Mouse (Mus musculus): ENCODE results near the gene Lmx1b. TPM values are rescaled to one million over a fixed set of nuclear protein-coding genes. Genes with fewer than 3 reads are reported as not detected.
A peak's percentile ranks its signal among the peaks of the same experiment; 100 is the strongest.

Gene Lmx1b
- polyA plus RNA-seq, 1 experiment from 2014 or later, result not detected

DNA sequence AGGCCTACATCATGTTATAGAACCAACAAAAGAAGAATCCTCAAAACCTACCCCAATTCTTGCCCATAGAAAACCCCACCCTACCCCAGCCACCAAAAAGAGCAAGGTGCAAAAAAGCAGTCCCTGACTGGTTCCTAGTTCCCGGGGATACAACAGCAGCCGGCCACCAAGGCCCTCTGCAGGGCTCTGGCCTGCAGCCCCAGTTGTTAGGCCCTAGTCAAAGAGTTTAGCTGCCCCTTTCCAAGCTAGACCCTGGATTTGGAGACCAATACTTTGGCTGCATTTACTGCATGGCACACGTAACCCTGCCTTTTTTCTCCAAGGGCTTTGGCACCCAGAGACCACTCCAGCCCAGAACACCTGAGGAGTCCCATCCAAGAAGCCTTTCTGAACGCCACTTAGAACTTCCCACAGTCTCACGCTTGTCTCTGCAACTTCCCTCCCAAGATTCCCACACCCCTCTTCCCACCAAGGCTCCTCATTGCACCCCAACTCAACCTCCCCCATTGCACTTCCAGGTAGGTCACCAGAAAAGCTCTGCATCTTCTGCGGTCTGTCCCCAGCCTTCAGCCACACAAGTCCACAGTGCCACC, 2.1 kb downstream of the Lmx1b start:
- H3K4me1 ChIP-seq (replicated peaks; ENCODE audit: control insufficient read depth, insufficient read depth, low read length), result peaks cover 20% of the 10 kb centered on the region
- no peak overlapping the region for H3K9ac ChIP-seq (ENCODE audit: low read length)
- H3K4me3 ChIP-seq (ENCODE audit: low read length), result no peak overlapping the region
- no peak for ATAC-seq (ENCODE audit: low read depth)
- WGBS, result 52% methylated on average over 6 of the region's 6 CpGs
- no peaks in the 10 kb centered on the region for H3K36me3 ChIP-seq (ENCODE audit: control insufficient read depth, insufficient read depth, low read length)
- no peak overlapping the region for H3K4me2 ChIP-seq (ENCODE audit: low read depth, low read length)
- no peaks in the 10 kb centered on the region for H3K9me3 ChIP-seq (ENCODE audit: control insufficient read depth, low read length)
- H3K27ac ChIP-seq (ENCODE audit: low read length), result no peak overlapping the region
- H3K27me3 ChIP-seq (ENCODE audit: control insufficient read depth, insufficient read depth, low read depth, low read length), result peaks cover 97% of the 10 kb centered on the region

DNA sequence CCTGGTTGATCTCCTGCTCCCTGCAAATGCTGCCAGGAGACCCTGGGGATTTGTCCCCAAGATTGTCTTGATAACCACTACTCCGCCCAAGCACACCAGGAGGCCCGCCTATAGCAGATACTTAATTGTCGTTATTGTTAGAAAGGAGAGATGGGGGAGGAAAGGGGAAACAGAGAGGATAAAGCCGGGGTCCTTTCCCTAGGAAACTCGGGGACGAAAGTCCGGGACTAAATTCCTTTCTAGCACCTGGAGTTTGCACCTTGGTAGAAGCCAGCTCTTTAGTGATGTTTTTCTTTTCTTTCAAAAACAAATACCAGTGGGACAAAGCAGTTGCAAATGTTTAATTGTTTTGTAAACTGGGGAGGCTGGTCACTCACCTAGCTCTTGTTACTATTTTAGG, 3.0 kb downstream of the Lmx1b start:
- Histone ChIP-seq H3K27me3 (ENCODE audit: control insufficient read depth, insufficient read depth, low read depth, low read length) (peaks cover 97% of the 10 kb centered on the region), H3K27ac (ENCODE audit: low read length) (no peak overlapping the region), H3K4me3 (ENCODE audit: low read length) (no peak overlapping the region), H3K9me3 (ENCODE audit: control insufficient read depth, low read length) (no peaks in the 10 kb centered on the region), H3K9ac (ENCODE audit: low read length) (no peak overlapping the region), H3K4me2 (ENCODE audit: low read depth, low read length) (no peak overlapping the region), H3K36me3 (ENCODE audit: control insufficient read depth, insufficient read depth, low read length) (no peaks in the 10 kb centered on the region), H3K4me1 (replicated peaks; ENCODE audit: control insufficient read depth, insufficient read depth, low read length) (peaks cover 20% of the 10 kb centered on the region)
- ATAC-seq (ENCODE audit: low read depth), result no peak
- WGBS, result 14% methylated on average over 7 of the region's 7 CpGs

DNA sequence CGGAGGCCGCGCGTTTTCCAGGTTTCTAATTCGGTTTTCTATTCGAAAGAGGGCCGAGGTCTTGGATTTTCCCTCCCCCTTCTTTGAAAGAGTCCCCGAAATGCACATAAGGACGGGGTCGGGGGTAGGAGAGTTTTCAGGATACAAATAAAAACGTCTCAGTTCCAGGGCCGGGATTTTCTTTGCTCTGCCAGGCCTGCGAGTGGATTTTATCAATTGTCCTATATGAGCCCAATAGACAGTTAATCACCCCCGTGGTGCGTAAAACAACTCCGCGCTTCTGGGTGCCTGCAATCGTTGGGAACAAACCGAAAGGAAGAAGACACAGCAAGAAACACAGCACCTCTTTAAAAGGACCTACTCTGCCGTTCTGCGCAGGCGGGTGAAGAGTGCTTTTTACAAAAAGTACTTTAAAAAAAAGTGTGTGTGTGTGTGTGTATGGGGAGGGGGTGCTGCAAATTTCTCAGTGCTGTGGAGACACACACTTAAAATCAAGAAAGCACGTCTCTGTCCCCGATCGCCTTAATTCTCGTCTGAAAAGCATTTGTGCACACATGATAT, 3.6 kb downstream of the Lmx1b start:
- Histone ChIP-seq H3K27ac (ENCODE audit: low read length) (no peak overlapping the region), H3K9ac (ENCODE audit: low read length) (no peak overlapping the region), H3K36me3 (ENCODE audit: control insufficient read depth, insufficient read depth, low read length) (no peaks in the 10 kb centered on the region), H3K4me1 (replicated peaks; ENCODE audit: control insufficient read depth, insufficient read depth, low read length) (peaks cover 21% of the 10 kb centered on the region), H3K27me3 (ENCODE audit: control insufficient read depth, insufficient read depth, low read depth, low read length) (peaks cover 97% of the 10 kb centered on the region), H3K9me3 (ENCODE audit: control insufficient read depth, low read length) (no peaks in the 10 kb centered on the region), H3K4me3 (ENCODE audit: low read length) (peak overlapping the region; percentile 8; the same call in 1 of the 2 replicates), H3K4me2 (ENCODE audit: low read depth, low read length) (no peak overlapping the region)
- WGBS, result 3% methylated on average over 26 of the region's 26 CpGs
- ATAC-seq (ENCODE audit: low read depth), result no peak

DNA sequence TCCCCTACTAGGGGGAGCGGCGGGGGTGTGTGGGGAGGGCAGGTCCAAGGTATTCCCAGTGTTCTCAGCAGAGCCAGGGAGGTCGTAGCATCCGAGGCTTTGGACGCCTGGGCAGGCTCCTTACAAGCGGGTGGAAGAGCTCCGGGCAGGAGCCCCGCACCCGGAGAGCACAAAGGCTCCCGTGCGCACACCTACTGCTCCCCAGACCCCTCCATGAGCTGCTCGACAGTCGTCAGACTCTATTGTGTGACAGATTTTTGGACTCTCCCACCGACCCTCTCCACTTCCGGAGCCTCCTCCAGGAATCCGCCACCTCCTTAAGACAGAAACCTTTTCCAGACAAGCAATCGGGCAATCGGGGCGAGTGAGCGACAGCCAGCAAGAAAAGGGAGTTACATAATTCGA, 4.2 kb downstream of the Lmx1b start:
- H3K9ac ChIP-seq (ENCODE audit: low read length), result no peak overlapping the region
- H3K27ac ChIP-seq (ENCODE audit: low read length), result no peak overlapping the region
- peak overlapping the region; percentile 8; the same call in 1 of the 2 replicates for H3K4me3 ChIP-seq (ENCODE audit: low read length)
- no peak for ATAC-seq (ENCODE audit: low read depth)
- no peaks in the 10 kb centered on the region for H3K9me3 ChIP-seq (ENCODE audit: control insufficient read depth, low read length)
- H3K36me3 ChIP-seq (ENCODE audit: control insufficient read depth, insufficient read depth, low read length), result no peaks in the 10 kb centered on the region
- peaks cover 23% of the 10 kb centered on the region for H3K4me1 ChIP-seq (replicated peaks; ENCODE audit: control insufficient read depth, insufficient read depth, low read length)
- no peak overlapping the region for H3K4me2 ChIP-seq (ENCODE audit: low read depth, low read length)
- whole genome bisulfite sequencing, result 1% methylated on average over 20 of the region's 21 CpGs
- H3K27me3 ChIP-seq (ENCODE audit: control insufficient read depth, insufficient read depth, low read depth, low read length), result peaks cover 97% of the 10 kb centered on the region

DNA sequence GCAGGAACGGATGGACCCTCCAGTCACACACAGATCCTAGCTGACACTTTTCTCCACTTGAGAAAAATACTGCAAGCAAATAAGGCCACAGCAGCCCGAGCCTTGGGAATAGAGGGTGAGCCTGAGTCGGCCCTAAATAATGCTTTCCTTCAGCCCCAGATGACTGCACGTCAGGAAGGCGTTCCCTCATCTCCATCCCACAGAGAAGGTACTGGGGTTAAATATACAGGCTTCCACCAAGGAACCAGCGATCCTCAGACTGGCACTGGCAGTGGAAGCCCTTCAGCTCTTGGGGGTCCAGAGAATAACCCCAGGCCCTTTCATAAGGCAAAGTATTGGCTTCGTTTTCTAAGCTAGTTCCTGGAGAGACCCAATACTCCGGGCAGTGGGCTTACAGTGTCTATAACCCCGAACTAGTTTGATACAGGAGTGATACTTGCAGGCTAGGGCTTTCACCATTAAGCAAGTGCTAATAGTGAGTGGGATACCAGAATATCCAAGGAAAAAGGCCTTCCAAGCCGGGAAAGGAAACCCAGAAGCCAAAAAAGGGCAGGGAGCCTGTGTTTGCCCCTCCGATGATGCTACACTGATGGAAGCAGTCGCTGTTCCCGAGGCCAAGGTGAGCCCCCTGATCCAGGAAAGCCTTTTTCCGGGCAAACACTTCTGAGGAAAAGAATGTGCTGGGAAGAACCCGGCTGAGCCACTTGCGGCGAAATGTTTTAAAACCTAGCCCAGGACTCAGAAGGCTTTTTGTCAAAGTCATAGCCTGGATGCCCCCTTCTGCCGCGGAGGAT, 4.8 kb downstream of the Lmx1b start:
- peaks cover 97% of the 10 kb centered on the region for H3K27me3 ChIP-seq (ENCODE audit: control insufficient read depth, insufficient read depth, low read depth, low read length)
- no peaks in the 10 kb centered on the region for H3K36me3 ChIP-seq (ENCODE audit: control insufficient read depth, insufficient read depth, low read length)
- no peak overlapping the region for H3K4me2 ChIP-seq (ENCODE audit: low read depth, low read length)
- H3K9me3 ChIP-seq (ENCODE audit: control insufficient read depth, low read length), result no peaks in the 10 kb centered on the region
- no peak overlapping the region for H3K27ac ChIP-seq (ENCODE audit: low read length)
- H3K4me1 ChIP-seq (replicated peaks; ENCODE audit: control insufficient read depth, insufficient read depth, low read length), result peaks cover 18% of the 10 kb centered on the region
- H3K4me3 ChIP-seq (ENCODE audit: low read length), result no peak overlapping the region
- no peak overlapping the region for H3K9ac ChIP-seq (ENCODE audit: low read length)
- ATAC-seq (ENCODE audit: low read depth), result no peak
- 3% methylated on average over 19 of the region's 19 CpGs for WGBS

DNA sequence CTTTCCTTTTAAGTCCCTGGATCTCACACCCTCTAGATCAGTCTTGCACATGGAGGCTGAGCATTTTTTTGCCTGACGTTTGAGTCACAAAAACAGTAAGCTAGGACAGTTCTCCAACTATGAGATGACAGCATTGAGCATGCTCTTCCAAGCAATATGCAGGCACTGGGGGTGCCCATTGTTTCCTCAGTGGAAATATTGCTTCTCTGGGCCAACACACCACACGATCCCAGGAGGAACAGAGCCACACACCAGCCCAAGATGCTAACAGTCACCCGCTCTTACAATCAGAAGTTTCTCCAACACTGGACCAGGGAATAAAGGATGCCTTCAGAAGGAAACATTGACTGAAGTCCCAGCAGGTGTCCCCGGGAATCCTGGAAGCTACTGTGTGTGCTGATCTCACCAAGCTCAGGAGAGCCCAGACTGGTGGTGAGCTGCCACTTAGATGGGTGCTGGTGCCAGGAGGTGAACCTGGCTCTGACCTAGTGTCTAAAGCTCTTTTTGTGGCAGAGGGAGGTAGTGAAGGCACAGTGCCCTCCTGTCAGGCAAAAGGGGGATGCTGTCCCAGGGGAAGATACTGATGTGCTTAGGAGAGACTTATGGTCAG, 5.7 kb downstream of the Lmx1b start:
- no peaks in the 10 kb centered on the region for H3K36me3 ChIP-seq (ENCODE audit: control insufficient read depth, insufficient read depth, low read length)
- H3K4me1 ChIP-seq (replicated peaks; ENCODE audit: control insufficient read depth, insufficient read depth, low read length), result peaks cover 17% of the 10 kb centered on the region
- ATAC-seq (ENCODE audit: low read depth), result no peak
- no peak overlapping the region for H3K4me2 ChIP-seq (ENCODE audit: low read depth, low read length)
- H3K27me3 ChIP-seq (ENCODE audit: control insufficient read depth, insufficient read depth, low read depth, low read length), result peaks cover 96% of the 10 kb centered on the region
- no peak overlapping the region for H3K27ac ChIP-seq (ENCODE audit: low read length)
- 14% methylated on average over 4 of the region's 4 CpGs for WGBS
- H3K4me3 ChIP-seq (ENCODE audit: low read length), result no peak overlapping the region
- no peak overlapping the region for H3K9ac ChIP-seq (ENCODE audit: low read length)
- no peaks in the 10 kb centered on the region for H3K9me3 ChIP-seq (ENCODE audit: control insufficient read depth, low read length)

DNA sequence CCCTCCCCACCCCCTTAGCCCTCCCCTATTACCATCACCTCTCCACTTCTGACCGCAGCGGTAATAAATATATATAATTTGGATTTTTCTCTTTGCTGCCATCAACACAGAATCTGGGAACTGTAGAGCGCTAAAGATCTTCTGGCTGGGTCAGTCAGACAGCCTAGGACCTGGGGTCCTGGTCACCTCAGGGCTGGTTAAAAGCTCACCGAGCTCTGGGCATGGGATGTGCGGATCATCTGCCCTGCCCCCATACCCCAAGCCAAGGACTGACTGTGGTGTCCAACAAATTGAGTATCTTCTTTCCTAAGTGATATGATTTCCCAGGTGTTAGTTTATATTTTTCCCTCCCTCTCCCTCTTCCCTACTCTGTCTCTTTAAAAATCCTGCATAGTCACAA, 6.4 kb downstream of the Lmx1b start:
- ATAC-seq (ENCODE audit: low read depth), result no peak
- H3K4me3 ChIP-seq (ENCODE audit: low read length), result no peak overlapping the region
- 9% methylated on average over 5 of the region's 5 CpGs for WGBS
- H3K27ac ChIP-seq (ENCODE audit: low read length), result no peak overlapping the region
- no peak overlapping the region for H3K4me2 ChIP-seq (ENCODE audit: low read depth, low read length)
- peaks cover 12% of the 10 kb centered on the region; the same call in 1 of the 2 replicates for H3K4me1 ChIP-seq (replicated peaks; ENCODE audit: control insufficient read depth, insufficient read depth, low read length)
- H3K9me3 ChIP-seq (ENCODE audit: control insufficient read depth, low read length), result no peaks in the 10 kb centered on the region
- no peaks in the 10 kb centered on the region for H3K36me3 ChIP-seq (ENCODE audit: control insufficient read depth, insufficient read depth, low read length)
- H3K9ac ChIP-seq (ENCODE audit: low read length), result no peak overlapping the region
- H3K27me3 ChIP-seq (ENCODE audit: control insufficient read depth, insufficient read depth, low read depth, low read length), result peaks cover 96% of the 10 kb centered on the region

DNA sequence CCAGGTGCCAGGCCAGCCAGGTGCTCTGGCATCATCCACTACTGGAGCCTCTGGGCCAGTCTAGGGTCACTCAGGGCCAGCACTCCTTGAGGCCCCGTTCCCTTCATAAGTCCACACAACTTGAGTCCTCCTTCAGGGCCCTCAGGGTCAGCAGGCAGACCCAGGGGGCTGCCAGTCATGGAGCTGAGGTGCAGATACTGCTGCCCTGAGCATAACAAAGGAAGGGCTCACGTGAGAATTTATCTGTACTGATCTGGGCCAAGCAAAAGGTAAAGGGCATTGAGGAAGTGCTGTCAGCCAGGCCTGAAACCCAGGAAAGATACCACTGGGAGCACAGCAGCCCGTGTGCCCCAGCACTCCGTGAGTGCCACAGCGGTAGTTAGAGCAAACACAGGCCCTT, 7.1 kb downstream of the Lmx1b start:
- no peak for ATAC-seq (ENCODE audit: low read depth)
- Histone ChIP-seq H3K9me3 (ENCODE audit: control insufficient read depth, low read length) (no peaks in the 10 kb centered on the region), H3K9ac (ENCODE audit: low read length) (no peak overlapping the region), H3K27ac (ENCODE audit: low read length) (no peak overlapping the region), H3K36me3 (ENCODE audit: control insufficient read depth, insufficient read depth, low read length) (no peaks in the 10 kb centered on the region), H3K4me2 (ENCODE audit: low read depth, low read length) (no peak overlapping the region), H3K4me1 (replicated peaks; ENCODE audit: control insufficient read depth, insufficient read depth, low read length) (peaks cover 12% of the 10 kb centered on the region; the same call in 1 of the 2 replicates), H3K27me3 (ENCODE audit: control insufficient read depth, insufficient read depth, low read depth, low read length) (peaks cover 95% of the 10 kb centered on the region), H3K4me3 (ENCODE audit: low read length) (no peak overlapping the region)
- 10% methylated on average over 5 of the region's 5 CpGs for WGBS

DNA sequence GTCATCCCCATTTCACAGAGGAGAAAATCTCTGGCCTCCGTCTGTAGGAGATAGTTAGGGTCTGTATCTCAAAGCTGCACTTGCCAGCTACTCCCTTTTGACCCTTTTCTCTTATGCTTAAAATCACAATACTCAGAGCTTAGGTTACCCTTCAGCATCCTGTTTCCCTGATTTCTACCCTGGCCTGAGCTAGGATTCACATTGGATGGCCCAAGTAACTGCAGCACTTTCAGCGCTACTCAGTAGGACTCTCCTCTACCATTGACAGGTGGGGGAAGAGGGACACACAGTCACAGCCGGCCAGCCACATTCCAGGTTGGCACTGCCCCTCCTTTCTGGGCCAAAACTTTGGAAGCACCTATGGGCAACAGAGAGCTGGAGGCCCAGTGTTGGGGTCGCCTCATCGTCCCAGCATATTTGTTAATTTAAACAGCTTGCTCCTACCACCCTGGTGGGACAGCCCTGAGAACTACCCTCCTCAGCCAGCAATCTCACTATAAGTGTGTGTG, 7.7 kb downstream of the Lmx1b start:
- Histone ChIP-seq H3K4me2 (ENCODE audit: low read depth, low read length) (no peak overlapping the region), H3K27me3 (ENCODE audit: control insufficient read depth, insufficient read depth, low read depth, low read length) (peaks cover 95% of the 10 kb centered on the region), H3K36me3 (ENCODE audit: control insufficient read depth, insufficient read depth, low read length) (no peaks in the 10 kb centered on the region), H3K4me1 (replicated peaks; ENCODE audit: control insufficient read depth, insufficient read depth, low read length) (peaks cover 12% of the 10 kb centered on the region; the same call in 1 of the 2 replicates), H3K9me3 (ENCODE audit: control insufficient read depth, low read length) (no peaks in the 10 kb centered on the region), H3K4me3 (ENCODE audit: low read length) (no peak overlapping the region), H3K9ac (ENCODE audit: low read length) (no peak overlapping the region), H3K27ac (ENCODE audit: low read length) (no peak overlapping the region)
- ATAC-seq (ENCODE audit: low read depth), result no peak
- 17% methylated on average over 5 of the region's 5 CpGs for WGBS
